Mouse (Mus musculus) right cerebral cortex, postnatal 14 days (tissue): ENCODE data around the gene Evx1.

Source experiments
- DNase-seq: peaks from one replicate; pipeline ENCODE4 v3.0.0; 2022

The Evx1 gene

DNA sequence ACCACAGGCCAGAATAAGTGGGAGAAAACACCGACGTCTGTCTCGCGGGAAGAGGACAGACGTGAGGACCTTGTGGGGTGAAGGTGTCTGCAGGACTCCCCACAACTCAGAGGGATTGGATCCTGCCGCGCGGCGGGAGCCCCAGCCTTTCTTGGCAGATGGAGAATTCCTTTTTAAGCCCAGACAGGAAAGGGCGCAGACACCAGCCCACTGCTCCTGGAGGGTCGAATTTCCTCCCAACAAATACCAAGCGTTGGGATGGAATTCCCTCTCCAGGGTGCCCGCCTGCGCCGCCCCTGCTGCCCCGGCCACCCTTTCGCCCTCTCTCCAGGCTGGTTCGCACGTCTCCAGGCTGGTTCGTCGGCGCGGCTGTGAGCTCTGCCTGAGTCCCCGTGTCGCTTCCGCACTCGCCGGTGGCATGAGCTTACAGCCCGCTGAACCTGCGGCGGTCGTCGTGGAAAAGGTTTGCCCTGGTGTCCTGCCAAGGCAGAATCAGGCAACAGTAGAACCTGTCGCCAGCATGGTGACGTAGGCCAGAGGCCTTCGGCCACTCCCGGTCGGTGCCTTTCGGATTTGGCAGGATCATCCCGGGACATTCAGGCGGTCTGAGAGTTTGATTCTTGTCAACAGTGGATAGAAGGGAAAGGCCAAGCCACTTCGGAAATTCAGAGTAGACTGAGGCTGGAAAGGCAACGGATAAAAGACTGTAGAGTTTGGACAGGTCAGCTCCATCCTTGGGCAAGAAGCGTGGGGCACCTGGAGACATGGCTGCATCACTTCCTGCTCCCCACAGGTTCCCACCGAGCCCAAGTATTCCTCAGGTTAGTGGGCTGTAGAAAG, 22.1 kb upstream of the Evx1 start:
- no peak for DNase-seq

DNA sequence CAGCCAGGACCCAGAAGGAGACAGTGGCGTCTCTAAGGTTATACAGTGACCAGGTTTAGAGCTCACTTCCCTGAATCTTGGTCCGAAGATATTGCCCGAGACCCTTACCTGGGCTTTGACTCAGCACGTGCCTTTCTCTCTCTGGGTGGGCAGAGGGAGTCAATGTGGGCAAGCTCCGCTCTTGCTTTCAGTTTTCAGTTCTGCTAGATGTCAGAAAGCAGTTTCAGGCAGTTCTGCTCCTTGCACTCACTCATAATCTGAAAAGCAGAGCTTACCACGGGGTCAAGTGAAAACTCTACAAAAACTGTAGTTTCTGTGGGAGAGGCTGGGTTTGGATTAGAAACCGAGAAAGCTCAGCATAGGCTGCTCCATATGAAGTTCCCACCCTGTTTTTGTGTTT, 21.0 kb upstream of the Evx1 start:
- DNase-seq = no peak

DNA sequence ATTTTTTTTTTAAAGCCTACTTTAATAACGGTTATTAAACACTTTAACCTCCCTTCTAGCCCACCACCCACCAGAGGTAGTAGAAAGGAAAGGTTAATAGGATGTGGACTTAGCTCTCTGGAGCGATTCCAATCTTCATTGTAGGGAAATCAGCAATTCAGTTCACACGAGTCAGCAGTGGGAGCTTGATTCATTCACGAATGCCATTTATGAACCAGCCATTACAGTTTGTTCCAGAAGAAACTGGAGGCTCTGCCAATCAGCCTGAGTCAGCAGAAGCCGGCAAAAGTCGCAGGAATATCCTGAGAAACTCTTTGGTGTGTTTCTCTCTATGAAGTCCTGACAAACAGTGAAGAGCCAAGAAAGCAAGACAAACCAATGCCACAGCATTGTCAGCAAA, 18.7 kb upstream of the Evx1 start:
- no peak for DNase-seq

DNA sequence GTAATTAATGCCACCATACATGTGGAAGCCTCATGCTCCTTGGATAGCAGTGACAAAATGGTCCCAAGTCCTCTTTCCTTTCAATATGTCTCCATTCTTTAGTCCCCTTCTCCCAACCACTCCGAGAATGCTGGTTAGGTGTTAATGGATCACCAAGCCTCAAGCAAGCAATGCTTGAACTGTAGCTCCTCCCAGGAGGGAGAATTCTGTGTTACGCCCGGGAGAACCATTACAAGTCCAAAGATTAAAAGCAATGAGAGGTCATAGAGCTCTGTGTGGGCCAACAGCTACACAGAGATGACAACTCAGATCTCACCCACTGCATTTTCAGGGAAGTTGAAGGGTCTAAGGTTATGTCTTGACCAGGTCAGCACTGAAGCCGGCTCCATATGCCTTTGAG, 14.8 kb upstream of the Evx1 start:
- no peak for DNase-seq

- DNase-seq = no peak
Observed at GRCm38 (mm10) chr6:52300806-52301205, 12.5 kb upstream of the Evx1 start.

GRCm38 (mm10) chr6:52303426-52303825, 9.9 kb upstream of the Evx1 start:
- DNase-seq = no peak

- DNase-seq = peak; percentile 64
Observed at GRCm38 (mm10) chr6:52305877-52306389, 7.4 kb upstream of the Evx1 start.

DNA sequence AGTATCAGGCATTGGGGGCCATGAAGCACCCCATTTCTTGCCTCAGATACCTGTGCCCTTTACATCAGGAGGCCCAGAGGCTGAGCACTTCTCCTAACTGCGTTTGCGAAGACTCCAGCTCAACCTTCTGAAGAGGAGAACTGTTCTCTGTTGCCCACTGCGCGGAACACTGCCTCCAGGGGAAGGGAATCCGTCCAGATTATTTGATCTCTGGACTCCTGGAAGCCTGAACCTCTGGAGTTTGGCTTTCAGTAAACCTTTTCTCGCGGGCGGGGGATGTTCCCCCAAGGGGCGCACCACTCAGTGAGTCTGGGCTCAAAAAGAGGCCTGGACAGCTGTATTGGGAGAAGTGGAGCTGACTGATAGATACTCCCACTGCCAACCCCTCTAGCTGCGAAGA, 3.5 kb upstream of the Evx1 start:
- no peak for DNase-seq

DNA sequence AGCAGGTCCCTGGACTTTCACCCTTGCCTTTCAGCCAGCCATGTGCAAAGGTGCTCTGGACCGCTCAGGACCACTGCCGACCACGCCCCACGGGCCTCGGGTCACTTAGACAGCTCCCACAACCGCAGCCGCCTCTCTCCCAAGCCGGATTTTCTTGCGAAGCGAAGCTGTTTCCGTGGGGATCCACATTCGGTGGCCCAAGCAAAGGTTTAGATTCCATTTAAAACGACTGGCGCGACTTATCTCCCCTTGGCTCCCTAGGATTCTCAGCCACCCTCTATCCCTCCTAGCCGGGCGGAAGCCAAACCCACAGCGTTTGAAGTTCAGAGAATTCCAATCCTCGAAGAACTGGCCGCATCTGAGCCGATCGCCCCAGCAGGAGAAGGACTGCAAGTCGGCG, 2.9 kb upstream of the Evx1 start:
- DNase-seq = no peak

DNA sequence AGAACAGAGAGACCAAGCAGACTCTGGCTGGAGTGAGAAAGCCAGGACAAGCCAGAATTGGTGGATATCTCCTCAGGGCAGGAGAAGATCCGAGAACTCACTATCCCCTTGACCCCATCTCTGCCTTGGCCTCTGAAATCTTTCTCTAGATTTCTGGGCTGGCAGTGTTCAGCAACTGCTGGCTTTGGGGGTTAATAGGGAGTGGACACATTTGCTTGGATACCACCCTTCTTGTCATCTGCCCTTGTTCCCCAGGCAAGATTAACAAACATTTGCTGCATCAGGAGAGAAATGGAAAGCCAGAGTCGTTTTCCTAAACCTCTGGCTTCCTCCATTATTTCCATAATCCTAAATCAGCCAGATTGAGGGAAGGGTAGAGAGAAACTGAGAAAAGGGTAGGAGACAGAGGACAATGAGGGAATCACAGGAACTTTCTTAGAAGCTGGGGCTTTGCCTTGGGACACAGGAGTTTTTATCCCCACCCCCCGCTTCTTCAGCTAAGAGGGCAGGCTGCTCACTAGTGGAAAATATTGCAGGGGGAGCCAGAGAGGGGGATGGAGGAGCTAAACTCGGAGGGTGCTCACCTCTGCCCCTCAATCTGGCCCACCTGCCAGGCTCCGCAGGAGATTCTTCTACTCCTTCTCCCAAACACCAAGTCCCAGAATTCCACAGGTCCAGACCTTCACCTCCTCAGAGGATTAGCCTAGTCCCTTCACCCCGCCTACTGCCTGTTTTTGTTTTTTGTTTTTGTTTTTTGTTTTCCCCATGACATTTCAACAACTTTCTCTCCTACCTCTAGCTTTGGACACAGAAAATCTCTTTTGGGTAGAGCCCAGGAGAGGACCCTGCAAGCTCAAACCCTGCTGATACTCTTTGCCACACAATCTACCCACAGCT, 1.4 kb upstream of the Evx1 start:
- no peak for DNase-seq

DNA sequence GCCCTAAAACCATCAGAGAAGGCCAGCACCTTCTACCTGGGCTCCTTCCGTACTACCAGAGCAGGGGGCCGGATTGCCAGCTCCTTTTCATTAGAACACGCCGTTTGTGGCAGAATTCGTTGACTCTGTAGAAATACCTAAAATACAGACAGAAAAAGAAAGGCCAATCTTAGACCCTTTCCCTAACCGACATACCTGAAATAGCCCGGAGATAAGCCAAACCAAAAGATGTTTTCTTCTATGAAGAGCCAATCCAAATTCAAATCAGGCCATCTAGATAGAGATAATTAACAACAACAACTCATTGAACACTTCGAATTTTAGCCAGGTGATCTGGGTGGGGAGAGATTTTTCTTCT, 761 bp upstream of the Evx1 start:
- DNase-seq = no peak

DNA sequence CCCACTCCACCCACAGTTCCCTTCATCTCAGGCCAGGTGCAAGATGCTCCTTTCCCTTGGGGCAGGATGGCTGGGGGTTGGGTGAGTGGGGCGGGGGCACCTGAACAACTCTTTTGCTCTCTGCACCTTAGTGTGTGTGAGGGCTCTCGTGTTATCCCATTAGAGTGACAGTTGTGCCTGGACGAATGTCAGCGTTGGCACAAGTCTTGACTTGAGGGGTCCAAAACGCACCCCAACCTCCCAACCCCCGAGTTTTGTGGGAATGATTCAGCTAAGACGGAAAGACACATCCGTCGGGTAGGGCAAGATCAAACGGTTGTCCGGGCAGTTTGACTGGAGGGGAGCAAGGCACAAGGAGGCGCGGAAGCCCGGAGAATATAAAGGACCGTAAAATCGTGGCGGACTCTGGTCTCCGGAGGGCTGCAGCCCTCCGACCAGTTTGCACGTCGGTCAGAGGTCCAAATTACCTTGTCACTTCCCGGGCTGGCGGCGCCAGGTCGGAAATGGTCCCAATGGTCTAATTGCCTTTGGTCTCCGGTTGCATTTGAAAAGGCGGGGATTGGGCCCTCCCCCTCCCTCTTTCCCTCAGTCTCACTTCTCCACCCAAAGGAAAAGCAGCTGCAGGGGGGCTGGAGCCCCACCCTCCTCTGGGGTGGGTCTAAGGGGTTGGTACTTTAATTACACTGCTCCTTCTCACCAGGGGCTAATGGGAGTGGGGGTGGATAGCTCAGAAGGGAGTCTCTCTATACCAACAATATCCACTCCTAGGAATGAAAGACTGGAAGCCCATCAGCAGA, 1.2 kb downstream of the Evx1 start:
- DNase-seq = no peak

DNA sequence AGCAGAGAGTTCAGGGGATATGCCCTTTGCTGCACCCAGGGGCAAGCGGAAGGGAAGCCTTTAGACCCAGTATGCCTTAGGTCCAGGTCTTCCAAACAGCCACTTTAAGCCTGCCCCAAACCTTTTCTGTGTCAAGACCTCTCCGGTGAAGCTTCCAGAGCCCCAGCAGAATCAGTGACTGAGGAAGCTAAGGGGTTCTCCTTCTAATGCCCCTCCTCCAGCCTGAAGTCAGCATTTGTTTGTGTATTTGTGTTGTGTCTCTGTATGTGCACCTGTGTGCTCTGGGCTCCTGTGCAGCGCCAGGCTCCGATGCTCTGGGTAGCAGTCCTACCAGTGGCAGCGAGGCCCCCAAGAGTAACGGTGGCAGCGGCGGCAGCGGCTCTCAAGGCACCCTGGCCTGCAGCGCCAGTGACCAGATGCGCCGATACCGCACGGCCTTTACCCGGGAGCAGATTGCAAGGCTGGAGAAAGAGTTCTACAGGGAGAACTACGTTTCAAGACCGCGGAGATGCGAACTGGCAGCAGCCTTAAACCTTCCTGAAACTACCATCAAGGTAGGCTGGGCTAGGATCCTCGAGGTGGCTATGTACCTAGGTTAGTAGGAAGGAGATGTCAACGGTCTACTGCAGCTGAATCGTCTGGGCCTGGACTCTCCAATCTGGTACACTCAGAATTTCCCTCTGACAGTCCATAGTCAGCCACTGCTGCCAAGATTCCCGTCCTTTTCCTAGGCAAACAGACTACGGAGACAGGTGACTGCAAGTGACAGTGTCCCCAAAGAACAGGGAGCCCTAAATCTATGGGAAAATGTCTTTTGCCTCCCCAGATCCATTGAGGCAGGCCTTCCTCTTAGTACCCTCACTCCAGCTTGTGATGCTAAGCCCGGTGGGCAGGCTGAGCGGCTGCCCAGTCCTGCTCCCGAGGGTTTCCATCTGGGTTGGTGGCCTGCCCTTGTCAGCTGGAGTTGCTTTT, 2.4 kb downstream of the Evx1 start:
- no peak for DNase-seq

DNA sequence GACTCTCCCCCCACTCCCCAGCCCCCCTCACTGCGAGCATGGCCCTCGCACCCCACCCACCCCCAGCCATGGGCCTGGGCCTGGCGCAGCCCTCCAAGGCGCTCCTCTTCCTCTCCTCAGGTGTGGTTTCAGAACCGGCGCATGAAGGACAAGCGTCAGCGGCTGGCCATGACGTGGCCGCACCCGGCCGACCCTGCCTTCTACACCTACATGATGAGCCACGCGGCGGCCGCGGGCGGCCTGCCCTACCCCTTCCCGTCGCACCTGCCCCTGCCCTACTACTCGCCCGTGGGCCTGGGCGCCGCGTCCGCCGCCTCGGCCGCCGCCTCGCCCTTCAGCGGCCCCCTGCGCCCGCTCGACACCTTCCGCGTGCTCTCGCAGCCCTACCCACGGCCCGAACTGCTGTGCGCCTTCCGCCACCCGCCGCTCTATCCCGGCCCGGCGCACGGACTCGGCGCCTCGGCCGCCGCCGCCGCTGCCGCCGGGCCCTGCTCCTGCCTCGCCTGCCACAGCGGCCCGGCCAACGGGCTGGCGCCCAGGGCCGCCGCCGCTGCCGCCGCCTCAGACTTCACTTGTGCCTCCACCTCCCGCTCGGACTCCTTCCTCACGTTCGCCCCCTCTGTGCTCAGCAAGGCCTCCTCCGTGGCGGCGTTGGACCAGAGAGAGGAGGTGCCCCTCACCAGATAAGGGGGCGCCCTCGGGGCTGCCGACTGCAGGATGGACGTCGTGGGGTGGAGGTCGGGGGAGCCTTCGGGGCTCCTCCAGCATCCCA, 3.3 kb downstream of the Evx1 start:
- no peak for DNase-seq

GRCm38 (mm10) chr6:52317461-52318180, 4.3 kb downstream of the Evx1 start:
- no peak for DNase-seq

GRCm38 (mm10) chr6:52318271-52318670, 5.0 kb downstream of the Evx1 start:
- no peak for DNase-seq

DNA sequence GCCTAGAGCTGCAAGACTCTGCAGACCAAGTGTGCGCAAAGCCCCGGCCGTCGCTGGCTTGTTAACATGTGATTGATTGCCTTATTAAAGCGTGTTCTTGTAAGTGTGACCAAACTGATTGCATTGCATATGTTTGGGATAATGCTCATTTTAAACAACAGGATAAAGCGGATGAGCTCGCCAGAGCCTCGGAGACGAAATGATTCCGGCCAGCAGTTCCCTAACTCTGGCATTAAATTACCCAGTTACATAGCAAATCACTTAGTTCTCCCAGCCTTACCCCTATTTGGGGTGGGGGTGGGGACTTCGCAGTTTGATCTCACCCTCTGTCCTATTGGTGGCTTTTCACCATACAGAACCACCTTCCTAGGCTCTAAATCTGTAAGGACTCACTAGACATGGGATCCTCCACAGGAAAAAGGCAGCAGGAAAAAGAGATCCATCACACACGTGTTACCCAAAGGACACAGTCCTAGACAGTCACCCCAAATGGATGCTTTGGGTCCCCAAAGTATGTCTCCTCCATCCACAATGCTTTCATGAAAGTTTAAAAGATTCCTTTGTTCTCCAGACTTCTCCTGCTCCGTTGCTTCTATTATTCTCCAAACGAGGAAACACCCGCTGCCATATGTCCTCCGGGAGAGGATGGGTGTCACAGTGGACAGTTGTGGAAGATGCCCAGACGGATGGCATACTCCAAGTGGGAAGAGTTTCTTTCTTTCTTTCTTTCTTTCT, 6.8 kb downstream of the Evx1 start:
- DNase-seq = no peak

GRCm38 (mm10) chr6:52320966-52321825, 7.9 kb downstream of the Evx1 start:
- no peak for DNase-seq
